Mouse (Mus musculus) neural tube, embryonic 14.5 days (tissue): ENCODE data around the gene Sdr9c7. TPM values are rescaled to one million over a fixed set of nuclear protein-coding genes. Genes with fewer than 3 reads are reported as not detected.
"Not testable (repeated sequence)": the region's sequence is repeated elsewhere in the genome, so short reads cannot be mapped to it uniquely, and the experiment has no call there.

Experiments
- ATAC-seq: fragments of 200-750 bp; cut with Nextera tagmentation; 2 replicates; pipeline ENCODE4 v1.8.0; 2017; ENCODE audit warnings: low read depth, mild to moderate bottlenecking, moderate TSS enrichment, moderate library complexity
- H3K27ac ChIP-seq: fragments of 300-500 bp; sonication (generic); 2 replicates; pipeline ENCODE4 v1.5.1; 2014; ENCODE audit warnings: low read depth, mild to moderate bottlenecking, control low read depth, low read length, moderate library complexity, mixed read lengths
- H3K27me3 ChIP-seq: fragments of 300-500 bp; sonication (generic); 2 replicates; pipeline ENCODE4 v1.6.1; 2014; ENCODE audit warnings: low read length; ENCODE audit not compliant: control insufficient read depth, insufficient read depth
- H3K36me3 ChIP-seq: fragments of 300-500 bp; sonication (generic); 2 replicates; pipeline ENCODE4 v1.6.1; 2014; ENCODE audit warnings: low read length, mixed read lengths; ENCODE audit not compliant: control insufficient read depth, insufficient read depth
- H3K4me1 ChIP-seq: fragments of 300-500 bp; sonication (generic); 2 replicates; pipeline ENCODE4 v1.6.1; 2014; ENCODE audit warnings: low read length; ENCODE audit not compliant: control insufficient read depth, insufficient read depth
- H3K4me2 ChIP-seq: fragments of 300-500 bp; sonication (generic); 2 replicates; pipeline ENCODE4 v1.6.1; 2014; ENCODE audit warnings: mild to moderate bottlenecking, low read depth, low read length, control low read depth
- H3K4me3 ChIP-seq: fragments of 300-500 bp; sonication (generic); 2 replicates; pipeline ENCODE4 v1.5.1; 2014; ENCODE audit warnings: low read depth, low read length, control low read depth, mixed read lengths
- H3K9ac ChIP-seq: fragments of 300-500 bp; sonication (generic); replicated peaks from 2 replicates; pipeline ENCODE4 v1.6.1; 2014; ENCODE audit warnings: low read depth, mild to moderate bottlenecking, control low read depth, low read length, mixed read lengths
- H3K9me3 ChIP-seq: fragments of 300-500 bp; sonication (generic); 2 replicates; pipeline ENCODE4 v1.6.1; 2016; ENCODE audit warnings: low read length; ENCODE audit not compliant: control insufficient read depth
- WGBS: fragments of 180-500 bp; shearing (Covaris S2); extraction: QIAGEN DNeasy Blood & Tissue Kit; methylation state at CpG from one replicate; pipeline ENCODE4 v1.1.7; 2014; 5-methylcytosine and 5-hydroxymethylcytosine counted together
- polyA plus RNA-seq: library from polyadenylated mRNA; unstranded; fragments of >200 nt; fragmentation: Nextera tagmentation; extraction: Ambion mirVana; gene quantifications from 2 replicates; pipeline ENCODE4 v1.2.1, GENCODE M21; 2014

Sdr9c7 gene
- polyA plus RNA-seq, 1 experiment from 2014 or later, result not detected

- H3K4me1 ChIP-seq, result no peaks in the 10 kb centered on the region
- WGBS, result 89% methylated on average over 8 of the region's 8 CpGs
- no peaks in the 10 kb centered on the region for H3K9me3 ChIP-seq
- H3K36me3 ChIP-seq, result no peaks in the 10 kb centered on the region
- no peak overlapping the region for H3K27ac ChIP-seq
- no peak for ATAC-seq
- no peak overlapping the region for H3K4me3 ChIP-seq
- H3K9ac ChIP-seq, result no peak overlapping the region
- no peak overlapping the region for H3K4me2 ChIP-seq
- H3K27me3 ChIP-seq, result no peaks in the 10 kb centered on the region
Measured at GRCm38 (mm10) chr10:127923024-127923423, 24.7 kb downstream of the Sdr9c7 start.

- Histone ChIP-seq H3K4me1 (no peaks in the 10 kb centered on the region), H3K27me3 (no peaks in the 10 kb centered on the region), H3K27ac (no peak overlapping the region), H3K9me3 (no peaks in the 10 kb centered on the region), H3K9ac (no peak overlapping the region), H3K4me2 (no peak overlapping the region), H3K36me3 (no peaks in the 10 kb centered on the region), H3K4me3 (no peak overlapping the region)
- WGBS, result 63% methylated on average over 7 of the region's 7 CpGs
- no peak for ATAC-seq
Measured at GRCm38 (mm10) chr10:127924597-127925378, 26.5 kb downstream of the Sdr9c7 start.

- no peaks in the 10 kb centered on the region for H3K9me3 ChIP-seq
- no peaks in the 10 kb centered on the region for H3K4me1 ChIP-seq
- no peaks in the 10 kb centered on the region for H3K36me3 ChIP-seq
- 62% methylated on average over 2 of the region's 2 CpGs for WGBS
- H3K27me3 ChIP-seq, result no peaks in the 10 kb centered on the region
- no peak overlapping the region for H3K4me3 ChIP-seq
- H3K9ac ChIP-seq, result no peak overlapping the region
- H3K27ac ChIP-seq, result no peak overlapping the region
- no peak for ATAC-seq
- H3K4me2 ChIP-seq, result no peak overlapping the region
Measured at GRCm38 (mm10) chr10:127927737-127928136, 29.4 kb downstream of the Sdr9c7 start.

- no peak overlapping the region for H3K4me3 ChIP-seq
- H3K9ac ChIP-seq, result no peak overlapping the region
- H3K36me3 ChIP-seq, result no peaks in the 10 kb centered on the region
- 79% methylated on average over 8 of the region's 8 CpGs for WGBS
- no peaks in the 10 kb centered on the region for H3K27me3 ChIP-seq
- ATAC-seq, result no peak
- H3K27ac ChIP-seq, result no peak overlapping the region
- H3K4me2 ChIP-seq, result no peak overlapping the region
- H3K9me3 ChIP-seq, result no peaks in the 10 kb centered on the region
- no peaks in the 10 kb centered on the region for H3K4me1 ChIP-seq
Measured at GRCm38 (mm10) chr10:127932290-127932926, 34.1 kb downstream of the Sdr9c7 start.

DNA sequence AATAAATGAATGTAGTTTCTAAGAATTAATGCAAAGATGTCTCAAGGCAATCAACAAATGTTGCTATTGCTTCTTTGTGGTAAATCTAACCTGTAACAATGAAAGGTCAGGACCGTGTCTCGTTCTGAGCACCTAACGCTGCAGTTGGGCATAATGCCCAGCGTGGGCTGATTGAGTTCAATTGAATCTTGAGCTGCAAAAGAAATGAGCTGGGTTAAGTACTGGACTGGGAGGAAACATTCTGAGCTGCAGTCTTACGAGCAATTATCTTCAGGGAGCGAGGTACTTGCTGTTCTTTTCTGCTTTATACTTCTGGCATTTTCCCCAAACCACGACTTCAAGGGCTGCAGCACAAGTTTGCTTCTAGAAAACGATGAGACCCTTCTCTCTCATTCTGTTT, 38.0 kb downstream of the Sdr9c7 start:
- Histone ChIP-seq H3K4me2 (no peak overlapping the region), H3K27ac (no peak overlapping the region), H3K4me3 (no peak overlapping the region), H3K9ac (no peak overlapping the region), H3K9me3 (no peaks in the 10 kb centered on the region), H3K27me3 (no peaks in the 10 kb centered on the region), H3K36me3 (no peaks in the 10 kb centered on the region), H3K4me1 (no peaks in the 10 kb centered on the region)
- WGBS, result 73% methylated on average over 8 of the region's 8 CpGs
- ATAC-seq, result no peak

DNA sequence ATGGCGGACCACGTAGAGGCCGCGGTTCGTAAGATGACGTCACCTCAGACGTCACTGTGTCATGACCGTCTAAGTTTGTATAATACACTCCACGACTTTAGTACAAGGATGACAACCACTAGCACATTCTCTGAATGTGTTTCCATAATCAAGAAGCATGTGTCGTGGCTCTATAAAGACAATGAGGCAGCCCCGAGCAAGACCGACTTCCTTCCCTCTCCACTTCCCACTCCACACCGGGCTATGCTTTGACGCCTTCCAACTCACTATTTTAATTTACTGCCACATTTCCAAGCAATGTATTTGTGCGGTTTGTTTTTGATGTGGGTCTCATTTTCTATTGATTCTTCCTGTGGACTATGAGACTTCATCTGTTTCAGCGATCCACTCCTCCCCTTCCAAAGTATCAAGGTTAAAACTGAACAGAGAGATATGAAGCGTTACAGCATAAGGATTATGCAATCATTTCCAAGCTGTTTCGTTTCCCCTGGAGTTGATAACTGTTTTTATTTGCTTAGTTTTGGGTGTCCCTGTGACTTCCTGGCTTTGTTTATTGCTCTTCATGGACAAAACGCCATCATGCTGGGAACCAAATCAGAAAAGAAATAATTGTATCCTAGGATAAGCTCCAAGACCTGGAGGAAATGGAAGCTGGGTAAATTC, 38.6 kb downstream of the Sdr9c7 start:
- no peak overlapping the region for H3K27ac ChIP-seq
- H3K4me2 ChIP-seq, result no peak overlapping the region
- no peaks in the 10 kb centered on the region for H3K9me3 ChIP-seq
- WGBS, result 88% methylated on average over 19 of the region's 19 CpGs
- no peak for ATAC-seq
- H3K36me3 ChIP-seq, result no peaks in the 10 kb centered on the region
- no peak overlapping the region for H3K9ac ChIP-seq
- H3K27me3 ChIP-seq, result no peaks in the 10 kb centered on the region
- H3K4me3 ChIP-seq, result no peak overlapping the region
- H3K4me1 ChIP-seq, result no peaks in the 10 kb centered on the region

GRCm38 (mm10) chr10:127937428-127938010, 39.2 kb downstream of the Sdr9c7 start:
- no peak overlapping the region for H3K9ac ChIP-seq
- no peaks in the 10 kb centered on the region for H3K4me1 ChIP-seq
- H3K27ac ChIP-seq, result no peak overlapping the region
- no peaks in the 10 kb centered on the region for H3K27me3 ChIP-seq
- ATAC-seq, result no peak
- no peak overlapping the region for H3K4me2 ChIP-seq
- WGBS, result 5% methylated on average over 2 of the region's 2 CpGs
- no peaks in the 10 kb centered on the region for H3K36me3 ChIP-seq
- H3K4me3 ChIP-seq, result no peak overlapping the region
- H3K9me3 ChIP-seq, result no peaks in the 10 kb centered on the region

DNA sequence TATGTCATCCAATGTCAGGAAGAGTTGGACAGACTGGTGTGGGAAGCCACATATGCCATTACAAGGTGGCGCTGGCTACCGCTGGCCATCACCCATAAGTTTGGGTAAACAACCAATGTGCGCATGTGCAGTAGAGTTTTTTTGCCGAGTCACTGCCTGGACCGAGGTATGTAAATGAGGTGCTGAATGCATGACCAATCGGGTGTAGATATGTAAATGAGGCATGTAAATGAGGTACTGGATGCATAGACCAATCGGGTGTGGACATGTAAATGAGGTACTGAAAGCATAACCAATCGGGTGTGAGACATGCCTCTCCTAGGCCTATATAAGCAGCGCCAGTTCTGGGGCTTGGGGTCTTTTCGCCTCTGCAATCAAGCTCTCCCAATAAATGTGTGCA, 41.3 kb downstream of the Sdr9c7 start:
- WGBS, result 92% methylated on average over 10 of the region's 10 CpGs
- H3K36me3 ChIP-seq, ATAC-seq, H3K4me1 ChIP-seq, H3K4me2 ChIP-seq, H3K9ac ChIP-seq, H3K4me3 ChIP-seq, H3K27ac ChIP-seq, H3K27me3 ChIP-seq, H3K9me3 ChIP-seq: not testable (repeated sequence)
